Mouse (Mus musculus): ENCODE measurements at regions not wholly inside any gene's neighbourhood (a gene's known extent, or its start where the extent isn't known, plus 50 kb on each side); places are given as distances from the start of the nearest gene placed in this dataset.

DNA sequence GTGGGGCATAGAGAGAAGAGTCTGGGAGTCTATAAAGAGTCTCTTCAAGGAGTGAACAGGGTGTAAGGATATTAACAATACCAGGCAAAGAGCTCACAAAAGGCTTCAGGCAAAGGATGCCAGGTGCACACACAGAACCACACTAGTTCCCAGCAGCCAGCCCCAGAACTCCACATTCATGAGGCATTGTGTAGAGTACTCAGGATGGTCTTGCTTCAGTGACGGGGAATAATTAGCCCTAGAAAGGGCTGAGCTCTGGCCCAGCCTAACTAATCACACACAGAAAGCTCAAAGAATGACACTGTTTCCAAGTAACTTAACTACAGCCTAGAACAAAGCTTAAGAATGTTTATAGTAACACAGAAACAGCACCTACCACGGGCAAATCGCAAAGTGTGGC lies 428.2 kb downstream of the Ate1 start:
- DNase-seq = no peak

DNA sequence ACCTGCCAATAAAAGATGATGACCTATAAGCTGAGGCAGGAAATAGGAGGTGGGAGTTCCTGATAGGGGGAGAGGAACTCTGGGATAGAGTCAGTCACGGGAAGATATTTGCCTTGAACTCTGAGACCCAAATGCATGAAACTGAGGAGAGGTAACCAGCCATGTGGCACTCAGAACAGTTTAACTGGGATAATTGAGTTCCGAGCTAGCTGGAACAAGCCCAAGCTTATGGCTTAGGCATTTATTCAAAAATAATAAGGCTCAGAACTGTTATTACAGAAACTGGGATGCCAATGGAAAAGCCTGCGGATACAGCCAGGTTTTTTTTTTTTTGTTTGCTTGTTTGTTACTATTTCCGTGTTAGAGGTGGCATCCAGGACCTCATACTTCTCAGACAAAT lies 425.0 kb downstream of the Ate1 start:
- DNase-seq = no peak

DNA sequence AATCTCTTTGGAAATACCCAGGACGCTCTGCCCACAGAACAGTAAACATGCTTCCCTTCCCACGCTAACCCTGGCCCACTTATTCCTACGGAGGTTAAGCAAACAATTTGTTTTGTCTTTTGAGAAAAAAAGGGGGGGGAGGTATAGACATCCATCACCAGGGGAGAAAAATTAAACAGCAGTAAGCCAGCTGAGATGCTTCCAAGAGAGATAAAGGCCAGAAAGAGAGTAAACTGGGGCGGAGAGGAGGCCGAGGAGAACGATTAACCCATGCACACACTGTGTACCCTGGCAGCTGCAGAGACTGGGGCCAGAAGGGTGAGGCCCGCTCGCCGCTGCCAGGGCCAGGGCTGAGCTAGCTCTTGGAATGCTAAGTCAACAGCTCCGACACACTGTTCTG lies 421.6 kb downstream of the Ate1 start:
- DNase-seq = no peak

DNA sequence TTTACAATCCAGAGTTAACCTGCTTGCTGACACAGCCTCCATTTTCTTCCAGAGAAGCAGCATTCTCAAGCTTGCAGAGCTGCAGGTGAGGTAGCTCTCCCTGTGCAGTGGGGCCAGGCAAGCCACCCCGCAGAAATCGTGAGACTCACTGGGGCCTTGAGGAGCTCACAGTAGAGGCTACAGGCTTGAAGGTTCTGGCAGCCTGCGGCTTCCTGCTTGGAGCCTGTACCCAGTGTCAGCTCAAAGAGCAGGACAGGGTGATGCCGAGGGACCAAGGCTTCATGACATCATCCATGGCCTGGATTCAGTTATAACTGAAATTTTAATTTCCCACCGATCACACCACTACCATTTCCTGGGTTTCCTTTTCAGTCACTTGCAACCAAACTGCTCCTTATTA lies 417.5 kb downstream of the Ate1 start:
- no peak for DNase-seq

DNA sequence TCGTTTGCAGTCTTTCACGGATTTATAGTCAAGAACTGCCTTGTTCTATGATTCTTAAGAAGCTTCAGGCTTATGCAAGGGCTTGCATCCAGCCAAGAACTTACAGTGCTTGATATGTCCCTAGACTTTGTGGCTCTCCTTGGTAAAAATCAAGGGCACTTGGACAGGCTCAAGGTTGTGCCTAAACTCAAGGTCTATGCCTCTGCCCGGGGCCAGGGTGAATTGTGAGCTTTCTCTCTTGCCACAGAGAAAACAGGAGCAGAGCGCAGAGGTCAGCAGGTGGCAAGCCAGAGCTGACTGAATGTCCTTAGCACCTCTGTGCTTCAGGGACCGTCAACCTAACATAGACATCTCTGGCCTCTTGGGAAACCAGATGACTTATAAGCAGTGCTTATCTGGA lies 413.2 kb downstream of the Ate1 start:
- no peak for DNase-seq

DNA sequence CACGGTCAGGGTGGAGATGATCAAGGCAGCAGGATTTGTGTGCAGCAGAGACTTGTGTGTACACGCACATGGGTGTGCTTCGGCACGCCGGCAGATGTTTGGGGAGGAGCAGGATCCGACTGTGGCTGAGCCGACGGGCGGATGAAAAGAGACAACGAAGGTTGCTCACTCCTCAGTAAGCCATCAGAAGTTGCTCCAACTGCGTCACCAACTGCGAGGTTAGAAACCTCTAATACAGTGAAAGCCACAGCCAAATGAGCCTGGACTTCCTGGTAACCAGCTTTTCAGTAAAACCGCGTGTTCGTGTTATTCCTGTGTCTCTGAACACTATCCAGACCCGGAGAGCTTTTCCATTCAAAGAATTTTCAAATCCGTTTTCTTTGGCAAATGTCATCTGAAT lies 411.8 kb downstream of the Ate1 start:
- DNase-seq = no peak

Measured in kidney, adult 11 months (tissue).